Mouse (Mus musculus) midbrain, embryonic 10.5 days (tissue): Measurements from ENCODE around the gene Emc7. TPM values are rescaled to one million over a fixed set of nuclear protein-coding genes. Genes with fewer than 3 reads are reported as not detected.
A peak's percentile ranks its signal among the peaks of the same experiment; 100 is the strongest.
"Not testable (repeated sequence)": the region's sequence is repeated elsewhere in the genome, so short reads cannot be mapped to it uniquely, and the experiment has no call there.

Experiments used
- DNase-seq: peaks from one replicate; pipeline ENCODE4 v3.0.0-alpha.2; 2017; ENCODE audit warnings: low spot score
- H3K27ac ChIP-seq: fragments of 300-500 bp; sonication (generic); replicated peaks from 2 replicates; pipeline ENCODE4 v1.5.1; 2016; ENCODE audit warnings: mild to moderate bottlenecking
- H3K27me3 ChIP-seq: fragments of 300-500 bp; sonication (generic); 2 replicates; pipeline ENCODE4 v1.6.1; 2016; ENCODE audit warnings: low read depth, mild to moderate bottlenecking; ENCODE audit not compliant: poor library complexity, severe bottlenecking
- H3K36me3 ChIP-seq: fragments of 300-500 bp; sonication (generic); 2 replicates; pipeline ENCODE4 v1.6.1; 2016; ENCODE audit warnings: mild to moderate bottlenecking, moderate library complexity
- H3K4me1 ChIP-seq: fragments of 300-500 bp; sonication (generic); 2 replicates; pipeline ENCODE4 v1.6.1; 2016
- H3K4me3 ChIP-seq: fragments of 300-500 bp; sonication (generic); 2 replicates; pipeline ENCODE4 v1.5.1; 2016; ENCODE audit warnings: mild to moderate bottlenecking, moderate library complexity
- H3K9me3 ChIP-seq: fragments of 300-500 bp; sonication (generic); replicated peaks from 2 replicates; pipeline ENCODE4 v1.6.1; 2016; ENCODE audit warnings: mild to moderate bottlenecking
- WGBS: fragments of 180-500 bp; shearing (Covaris S2); methylation state at CpG from one replicate; pipeline ENCODE4 v1.1.7; 2016; 5-methylcytosine and 5-hydroxymethylcytosine counted together
- polyA plus RNA-seq: library from polyadenylated mRNA; unstranded; fragments of >200 nt; fragmentation: Nextera tagmentation; extraction: Ambion mirVana; gene quantifications from 2 replicates; pipeline ENCODE4 v1.2.1, GENCODE M21; 2016

Emc7 gene
- polyA plus RNA-seq, 1 experiment from 2014 or later = 12.3 TPM

DNA sequence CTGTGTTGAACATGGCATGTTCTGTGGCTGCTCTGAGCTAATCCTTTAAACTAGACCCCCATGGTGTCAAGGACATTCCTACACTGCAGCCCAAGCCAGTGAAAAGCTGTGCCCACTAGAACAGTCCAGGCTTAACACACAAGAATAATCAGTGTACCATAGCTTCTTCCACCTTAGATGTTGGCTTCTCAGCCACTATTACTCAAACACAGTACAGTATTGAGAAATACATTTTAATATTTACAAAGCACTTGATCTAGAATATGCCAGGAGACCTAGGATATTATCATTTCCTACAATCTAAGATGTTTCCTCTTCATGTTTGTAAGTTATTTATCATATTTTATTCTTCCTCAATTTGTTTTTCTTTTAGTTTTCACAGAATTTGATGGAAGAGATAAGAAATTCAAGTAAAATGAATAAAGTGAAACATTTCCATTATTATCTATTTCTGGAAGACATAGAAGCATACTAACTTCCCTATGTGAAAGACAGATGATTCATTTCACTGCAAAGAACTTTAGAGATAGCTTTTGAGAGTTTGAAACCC, 6.2 kb upstream of the Emc7 start:
- H3K36me3 ChIP-seq = no peaks in the 10 kb centered on the region
- no peaks in the 10 kb centered on the region for H3K9me3 ChIP-seq
- no peaks in the 10 kb centered on the region for H3K4me1 ChIP-seq
- DNase-seq = no peak
- H3K4me3 ChIP-seq = no peak overlapping the region
- no peaks in the 10 kb centered on the region for H3K27me3 ChIP-seq
- no peak overlapping the region for H3K27ac ChIP-seq

DNA sequence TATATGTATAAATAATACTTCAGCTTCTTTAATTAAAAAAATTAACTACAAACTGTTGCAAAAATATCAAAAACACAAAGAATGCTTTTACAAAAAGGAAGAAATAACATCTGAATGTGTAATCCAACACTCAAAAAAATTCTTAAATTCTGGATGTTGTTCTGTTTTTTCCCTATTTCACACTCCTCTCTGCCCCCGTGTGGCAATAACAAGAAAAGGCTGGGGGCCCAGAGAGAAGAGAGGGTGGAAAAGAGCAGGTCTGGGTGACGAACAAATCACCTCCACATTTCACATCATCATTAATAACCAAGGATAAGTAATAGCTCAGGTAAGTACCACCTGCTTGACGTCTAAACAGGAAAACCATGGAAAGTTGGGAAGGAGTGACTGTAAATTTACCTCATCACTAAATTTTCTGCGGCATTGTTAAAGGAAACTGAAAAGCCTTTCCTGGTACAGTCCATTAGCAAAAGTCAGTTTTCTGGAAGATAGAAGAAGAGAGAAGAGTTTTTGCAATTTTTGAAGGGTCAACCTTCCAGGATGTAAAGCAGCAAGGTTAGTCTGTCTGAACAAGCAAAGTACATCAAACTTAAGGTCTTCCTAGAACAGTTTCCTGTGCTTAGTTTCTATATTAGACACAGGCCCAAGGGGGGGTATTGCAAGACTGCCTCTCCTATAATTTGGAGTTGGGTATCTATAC, 5.0 kb upstream of the Emc7 start:
- no peak for DNase-seq
- Histone ChIP-seq H3K27ac (no peak overlapping the region), H3K9me3 (no peaks in the 10 kb centered on the region), H3K4me1 (peaks cover 4% of the 10 kb centered on the region; the same call in 1 of the 2 replicates), H3K27me3 (no peaks in the 10 kb centered on the region), H3K4me3 (no peak overlapping the region), H3K36me3 (no peaks in the 10 kb centered on the region)
- WGBS = 34% methylated on average over 4 of the region's 4 CpGs

DNA sequence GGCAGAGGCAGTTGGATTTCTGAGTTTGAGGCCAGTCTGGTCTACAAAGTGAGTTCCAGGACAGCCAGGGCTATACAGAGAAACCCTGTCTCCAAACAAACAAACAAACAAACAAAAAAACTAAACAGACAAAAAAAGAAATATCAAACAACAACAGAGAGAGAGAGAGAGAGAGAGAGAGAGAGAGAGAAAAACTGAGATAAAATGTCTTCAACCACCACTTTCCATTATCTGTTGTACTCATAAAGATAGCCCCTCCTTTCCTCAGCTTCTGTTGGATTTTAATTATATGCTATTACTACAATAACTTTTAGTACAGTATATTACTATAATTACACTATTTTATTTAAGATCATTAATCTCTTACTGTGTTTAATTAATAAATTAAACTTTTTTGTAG, 2.3 kb upstream of the Emc7 start:
- not testable (repeated sequence) for H3K4me3 ChIP-seq, H3K9me3 ChIP-seq, DNase-seq, H3K27ac ChIP-seq, H3K36me3 ChIP-seq, H3K27me3 ChIP-seq
- peaks cover 16% of the 10 kb centered on the region for H3K4me1 ChIP-seq

DNA sequence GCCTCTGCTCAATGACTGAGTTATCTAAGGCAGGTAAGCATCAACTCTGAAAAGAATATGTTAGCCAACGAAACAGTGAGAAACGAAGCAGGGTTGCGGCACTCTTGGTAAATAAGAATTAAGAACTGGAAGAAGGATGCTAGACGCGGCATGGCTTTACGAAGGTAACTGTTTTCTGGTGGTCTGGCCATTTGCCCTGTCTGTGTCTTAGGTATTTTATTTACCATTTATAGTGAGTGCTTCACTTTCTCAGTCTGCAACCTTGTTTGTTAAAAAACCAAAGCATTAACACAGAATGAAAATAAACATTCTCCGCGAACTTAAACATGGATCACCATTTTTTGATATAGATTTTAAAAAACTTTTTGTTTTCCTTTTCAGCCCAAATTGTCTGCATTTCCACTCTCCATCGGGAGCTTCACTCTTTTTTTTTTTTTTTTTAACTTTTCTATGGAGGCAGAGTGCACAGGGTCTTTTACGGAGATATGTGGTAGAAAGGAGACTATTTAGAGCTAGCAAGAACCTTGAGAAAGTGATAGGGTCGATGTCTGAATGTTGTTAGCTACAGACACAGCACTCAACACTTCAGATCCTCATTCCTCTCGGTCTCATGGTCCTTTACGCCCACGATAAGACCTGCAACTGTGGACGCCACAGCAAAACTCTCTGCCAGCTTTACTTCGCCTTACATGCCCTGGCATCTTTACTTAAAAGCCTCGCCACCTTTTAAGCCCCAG, 504 bp upstream of the Emc7 start:
- Histone ChIP-seq H3K9me3 (no peaks in the 10 kb centered on the region), H3K27ac (peak overlapping the region; percentile 90), H3K36me3 (peaks cover 4% of the 10 kb centered on the region), H3K4me1 (peaks cover 16% of the 10 kb centered on the region), H3K27me3 (no peaks in the 10 kb centered on the region), H3K4me3 (peak overlapping the region; percentile 76)
- no peak for DNase-seq
- WGBS = 31% methylated on average over 17 of the region's 17 CpGs

DNA sequence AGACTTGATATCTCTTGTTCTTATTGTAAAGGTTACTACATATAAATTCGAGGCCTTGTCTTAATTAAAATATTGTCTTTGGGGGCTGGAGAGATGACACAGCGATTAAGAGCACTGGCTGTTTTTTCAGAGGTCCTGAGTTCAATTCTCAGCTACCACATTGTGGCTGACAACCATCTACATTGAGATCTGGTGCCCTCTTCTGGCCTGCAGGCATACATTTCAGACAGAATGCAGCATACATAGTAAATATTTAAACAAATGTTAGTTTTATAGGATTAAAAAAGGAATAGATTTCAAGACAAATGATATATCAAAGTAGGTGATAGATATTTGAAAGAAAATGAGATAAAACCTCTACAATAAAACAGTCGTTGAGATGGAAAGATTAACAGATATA, 5.8 kb downstream of the Emc7 start:
- DNase-seq = no peak
- 92% methylated on average over 3 of the region's 3 CpGs for WGBS
- no peak overlapping the region for H3K27ac ChIP-seq
- no peaks in the 10 kb centered on the region for H3K9me3 ChIP-seq
- peaks cover 58% of the 10 kb centered on the region for H3K36me3 ChIP-seq
- H3K4me3 ChIP-seq = no peak overlapping the region
- peaks cover 10% of the 10 kb centered on the region for H3K4me1 ChIP-seq
- H3K27me3 ChIP-seq = no peaks in the 10 kb centered on the region

DNA sequence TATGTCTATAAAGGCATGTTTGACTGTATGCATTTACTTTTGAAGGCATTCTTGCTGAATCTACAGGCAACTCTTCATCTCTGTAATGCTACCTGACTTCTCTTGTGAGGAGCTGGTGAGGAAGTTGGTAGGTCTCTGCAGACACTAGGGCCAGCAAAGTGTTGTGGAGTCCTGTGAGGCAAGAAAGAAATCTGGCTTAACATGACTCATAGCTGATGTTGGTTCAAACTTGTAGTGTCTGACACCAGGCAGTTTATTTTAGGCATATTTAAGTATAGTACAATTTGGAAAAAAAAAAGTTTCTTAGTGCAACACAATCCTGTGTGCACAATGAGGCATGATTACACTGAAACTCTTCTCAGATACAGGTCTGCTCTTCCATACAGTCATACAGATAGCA, 14.7 kb downstream of the Emc7 start:
- H3K9me3 ChIP-seq = no peaks in the 10 kb centered on the region
- H3K27me3 ChIP-seq = no peaks in the 10 kb centered on the region
- no peak overlapping the region for H3K4me3 ChIP-seq
- no peak overlapping the region for H3K27ac ChIP-seq
- peaks cover 11% of the 10 kb centered on the region; the same call in 1 of the 2 replicates for H3K4me1 ChIP-seq
- H3K36me3 ChIP-seq = peaks cover 54% of the 10 kb centered on the region
- DNase-seq = no peak

DNA sequence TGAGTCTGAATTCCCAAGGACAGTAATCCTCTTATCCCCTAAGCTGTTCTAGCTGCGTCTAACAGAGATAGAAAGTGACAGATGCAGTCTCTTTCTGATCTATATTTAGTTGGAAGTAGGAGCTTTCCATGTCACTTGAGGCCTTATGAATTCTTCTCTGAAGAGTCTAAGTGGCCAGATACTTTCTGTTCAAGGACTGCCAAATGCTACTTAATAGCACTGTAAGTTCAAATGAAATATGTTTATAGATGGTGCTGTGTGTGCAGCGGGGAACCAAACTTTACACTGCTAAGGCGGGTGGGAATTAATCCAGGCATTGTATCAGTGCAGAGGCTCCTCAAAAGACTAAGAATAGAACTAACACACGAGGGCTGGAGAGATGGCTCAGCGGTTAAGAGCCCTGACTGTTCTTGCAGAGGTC, 16.2 kb downstream of the Emc7 start:
- no peak overlapping the region for H3K4me3 ChIP-seq
- 38% methylated on average over 5 of the region's 5 CpGs for WGBS

DNA sequence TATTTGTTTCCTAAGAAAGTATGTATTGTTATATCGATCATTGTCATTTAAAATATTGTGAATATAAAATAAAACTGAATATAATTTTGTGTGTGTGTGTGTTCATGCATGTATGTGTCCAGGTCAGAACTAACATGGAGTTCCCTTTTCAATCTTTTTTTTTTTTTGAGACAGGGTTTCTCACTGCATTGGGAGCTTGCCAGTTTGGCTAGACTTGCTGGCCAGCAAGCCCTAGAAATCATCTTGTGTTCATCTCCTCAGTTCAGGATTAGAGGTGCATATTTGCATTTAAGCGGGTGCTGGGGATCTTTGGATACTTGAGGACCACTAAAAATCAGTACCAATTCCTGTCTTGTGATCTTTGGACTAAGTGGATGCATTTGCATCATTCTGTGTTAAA, 17.3 kb downstream of the Emc7 start:
- Histone ChIP-seq H3K4me3 (no peak overlapping the region), H3K4me1 (peaks cover 11% of the 10 kb centered on the region; the same call in 1 of the 2 replicates), H3K27ac (no peak overlapping the region), H3K9me3 (no peaks in the 10 kb centered on the region), H3K36me3 (peaks cover 30% of the 10 kb centered on the region), H3K27me3 (no peaks in the 10 kb centered on the region)
- 87% methylated on average over 2 of the region's 2 CpGs for WGBS
- DNase-seq = no peak

More for the DNA sequence above, 16.2 kb downstream of the Emc7 start:
- H3K9me3 ChIP-seq = no peaks in the 10 kb centered on the region
- no peak for DNase-seq
- H3K4me1 ChIP-seq = peaks cover 11% of the 10 kb centered on the region; the same call in 1 of the 2 replicates
- H3K27ac ChIP-seq = no peak overlapping the region
- no peaks in the 10 kb centered on the region for H3K27me3 ChIP-seq
- peaks cover 41% of the 10 kb centered on the region for H3K36me3 ChIP-seq

DNA sequence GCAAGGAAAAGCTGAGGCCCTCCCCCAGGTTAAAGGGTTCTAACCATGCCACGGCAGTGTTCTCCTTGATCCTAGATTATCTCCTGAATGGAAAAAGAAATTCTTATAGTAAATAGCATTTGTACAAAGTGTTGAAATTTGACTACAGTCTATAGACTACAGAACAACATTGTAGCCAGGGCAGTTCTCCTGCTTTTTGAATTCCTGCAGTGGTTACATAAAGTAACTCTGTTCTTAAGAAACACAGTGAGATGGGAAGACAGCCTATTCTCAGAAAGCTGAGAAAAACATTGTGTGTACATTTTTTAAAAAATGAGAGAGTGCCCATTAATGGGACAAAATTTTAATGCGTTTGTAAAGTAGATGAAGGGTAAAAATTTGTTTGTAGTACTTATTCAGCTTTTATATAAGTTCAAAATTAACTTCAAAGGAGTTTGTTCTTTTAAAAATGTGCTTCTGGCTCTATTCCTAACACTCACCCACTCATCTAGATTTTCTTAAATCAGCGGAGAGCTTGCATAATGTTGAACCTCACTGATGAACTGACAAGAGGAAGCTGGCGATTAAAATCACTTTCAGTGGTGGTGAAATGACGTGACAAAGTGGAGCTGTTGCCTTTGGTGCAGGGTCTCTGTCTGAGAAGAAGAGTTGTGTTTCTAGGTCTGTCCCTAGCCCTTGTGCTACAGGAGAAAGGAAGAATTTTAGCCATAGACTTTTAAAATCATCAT, 20.4 kb downstream of the Emc7 start:
- H3K9me3 ChIP-seq = no peaks in the 10 kb centered on the region
- no peak overlapping the region for H3K27ac ChIP-seq
- H3K4me1 ChIP-seq = peaks cover 11% of the 10 kb centered on the region; the same call in 1 of the 2 replicates
- H3K4me3 ChIP-seq = no peak overlapping the region
- DNase-seq = no peak
- 81% methylated on average over 5 of the region's 5 CpGs for WGBS
- no peaks in the 10 kb centered on the region for H3K36me3 ChIP-seq
- H3K27me3 ChIP-seq = no peaks in the 10 kb centered on the region

DNA sequence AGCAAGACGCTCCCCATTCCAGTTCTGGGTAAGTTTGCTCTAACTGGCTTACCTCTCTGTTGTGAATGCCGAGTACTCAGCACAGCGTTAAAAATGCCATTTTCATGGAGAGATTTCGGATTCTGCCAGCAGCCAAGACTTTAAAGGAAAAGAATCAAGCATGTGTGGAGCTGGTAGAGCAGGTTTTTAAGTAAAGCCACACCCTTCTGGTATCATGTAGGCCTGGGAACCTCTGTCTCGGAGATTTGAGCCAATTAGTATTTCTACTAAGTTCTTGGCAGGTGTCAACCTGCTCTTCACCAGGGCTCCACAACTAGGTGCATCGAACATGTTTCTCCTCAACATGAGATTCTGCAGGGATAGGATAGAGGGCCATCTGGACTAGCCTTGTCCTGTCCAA, 21.8 kb downstream of the Emc7 start:
- Histone ChIP-seq H3K27ac (no peak overlapping the region), H3K4me1 (no peaks in the 10 kb centered on the region), H3K4me3 (no peak overlapping the region), H3K27me3 (no peaks in the 10 kb centered on the region), H3K36me3 (no peaks in the 10 kb centered on the region), H3K9me3 (no peaks in the 10 kb centered on the region)
- no peak for DNase-seq
- 80% methylated on average over 6 of the region's 6 CpGs for WGBS

DNA sequence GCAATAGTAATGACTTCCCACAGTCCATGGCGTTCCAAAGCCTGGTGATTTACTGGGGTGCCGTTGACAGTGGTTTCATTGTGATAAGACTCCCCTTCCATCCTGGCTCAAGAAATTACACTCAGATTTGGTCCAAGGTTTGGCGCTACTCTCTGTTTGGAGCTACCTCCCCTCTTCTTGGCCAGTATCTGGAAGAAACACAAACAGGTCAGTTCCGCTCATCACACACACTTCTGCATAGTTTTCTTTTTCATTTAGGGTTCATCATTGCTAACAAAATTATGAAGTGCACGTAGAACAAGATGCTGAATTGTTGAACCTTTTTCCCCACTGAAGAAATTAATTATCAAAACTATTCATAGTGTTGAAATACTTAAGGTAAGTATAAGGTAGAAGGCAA, 25.9 kb downstream of the Emc7 start, which contains the start of gene Chrm5:
TSS of gene Chrm5 (minus strand) at position 101 of the 400 bp plus-strand sequence.
- H3K9me3 ChIP-seq = no peaks in the 10 kb centered on the region
- H3K27ac ChIP-seq = no peak within 1 kb of the TSS
- H3K36me3 ChIP-seq = no peaks in the 10 kb centered on the region
- DNase-seq = no peak
- WGBS = 91% methylated on average over 5 of the region's 5 CpGs
- no peaks in the 10 kb centered on the region for H3K4me1 ChIP-seq
- H3K4me3 ChIP-seq = no peak within 1 kb of the TSS
- H3K27me3 ChIP-seq = no peaks in the 10 kb centered on the region

DNA sequence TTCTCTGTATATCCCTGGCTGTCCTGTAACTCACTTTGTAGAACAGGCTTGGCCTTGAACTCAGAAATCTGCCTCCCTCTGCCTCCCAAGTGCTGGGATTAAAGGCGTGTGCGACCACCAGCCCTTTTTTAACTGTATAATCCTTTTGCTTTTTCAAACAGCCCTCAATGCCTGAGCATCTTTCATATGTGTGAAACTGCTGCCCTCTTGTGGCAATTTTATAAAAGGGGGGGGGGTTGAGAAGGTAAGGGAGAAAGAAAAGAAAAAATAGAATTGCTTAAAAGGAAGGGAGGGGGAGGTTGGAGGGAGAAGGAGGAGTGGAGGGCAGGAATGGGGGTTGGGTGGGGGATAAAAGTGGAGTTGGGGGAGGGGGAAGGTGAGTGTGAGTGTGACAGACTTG, 26.8 kb downstream of the Emc7 start:
- WGBS = 1% methylated on average over 2 of the region's 2 CpGs
- no peak overlapping the region for H3K4me3 ChIP-seq
- DNase-seq = peak; percentile 48
- no peaks in the 10 kb centered on the region for H3K27me3 ChIP-seq
- no peaks in the 10 kb centered on the region for H3K9me3 ChIP-seq
- H3K36me3 ChIP-seq = no peaks in the 10 kb centered on the region
- no peaks in the 10 kb centered on the region for H3K4me1 ChIP-seq
- H3K27ac ChIP-seq = no peak overlapping the region
